Mouse (Mus musculus): Measurements from ENCODE around the gene Emb. TPM values are rescaled to one million over a fixed set of nuclear protein-coding genes. Genes with fewer than 3 reads are reported as not detected.
"Not testable (repeated sequence)": the region's sequence is repeated elsewhere in the genome, so short reads cannot be mapped to it uniquely, and the experiment has no call there.

The Emb gene
- 6.8 and 10.2 TPM in 2 replicates for polyA plus RNA-seq (2015; fragmentation: Nextera tagmentation; extraction: Ambion mirVana)

GRCm38 (mm10) chr13:117208236-117208635 is at the start of gene Emb:
TSS of gene Emb (plus strand) at chr13:117208536.
- Histone ChIP-seq H3K27ac (replicated peaks) (no peak within 1 kb of the TSS), H3K4me3 (no peak within 1 kb of the TSS), H3K9ac (replicated peaks) (no peak within 1 kb of the TSS), H3K36me3 (no peaks in the 10 kb centered on the region), H3K27me3 (no peaks in the 10 kb centered on the region), H3K4me1 (no peaks in the 10 kb centered on the region), H3K4me2 (replicated peaks) (no peak within 1 kb of the TSS), H3K9me3 (no peaks in the 10 kb centered on the region)
- no peak for ATAC-seq (replicated peaks)
- WGBS, result 89% methylated on average over 6 of the region's 6 CpGs

GRCm38 (mm10) chr13:117163906-117164305 is 44.4 kb upstream of the Emb start:
- Histone ChIP-seq H3K36me3 (no peaks in the 10 kb centered on the region), H3K4me2 (replicated peaks) (no peak overlapping the region), H3K9ac (replicated peaks) (no peak overlapping the region), H3K4me1 (no peaks in the 10 kb centered on the region), H3K27ac (replicated peaks) (no peak overlapping the region), H3K4me3 (no peak overlapping the region), H3K9me3 (no peaks in the 10 kb centered on the region), H3K27me3 (no peaks in the 10 kb centered on the region)
- no peak for ATAC-seq (replicated peaks)
- WGBS, result 93% methylated on average over 5 of the region's 5 CpGs

- Histone ChIP-seq H3K4me1 (no peaks in the 10 kb centered on the region), H3K4me2 (replicated peaks) (no peak overlapping the region), H3K36me3 (no peaks in the 10 kb centered on the region), H3K27ac (replicated peaks) (no peak overlapping the region), H3K9ac (replicated peaks) (no peak overlapping the region), H3K4me3 (no peak overlapping the region), H3K27me3 (no peaks in the 10 kb centered on the region), H3K9me3 (no peaks in the 10 kb centered on the region)
- 93% methylated on average over 8 of the region's 8 CpGs for WGBS
- ATAC-seq (replicated peaks), result no peak
Observed at GRCm38 (mm10) chr13:117165071-117165470, 43.3 kb upstream of the Emb start.

GRCm38 (mm10) chr13:117180912-117181311 is 27.4 kb upstream of the Emb start:
- not testable (repeated sequence) for H3K4me1 ChIP-seq; H3K9me3 ChIP-seq; H3K4me3 ChIP-seq; H3K36me3 ChIP-seq; ATAC-seq (replicated peaks); H3K9ac ChIP-seq (replicated peaks); H3K27ac ChIP-seq (replicated peaks); H3K27me3 ChIP-seq; H3K4me2 ChIP-seq (replicated peaks)
- WGBS, result 34% methylated on average over 3 of the region's 3 CpGs

- H3K4me1 ChIP-seq, result no peaks in the 10 kb centered on the region
- H3K4me3 ChIP-seq, result no peak overlapping the region
- WGBS, result 86% methylated on average over 6 of the region's 6 CpGs
- no peak overlapping the region for H3K4me2 ChIP-seq (replicated peaks)
- no peaks in the 10 kb centered on the region for H3K27me3 ChIP-seq
- no peaks in the 10 kb centered on the region for H3K36me3 ChIP-seq
- ATAC-seq (replicated peaks), result no peak
- H3K9ac ChIP-seq (replicated peaks), result no peak overlapping the region
- no peak overlapping the region for H3K27ac ChIP-seq (replicated peaks)
- no peaks in the 10 kb centered on the region for H3K9me3 ChIP-seq
Observed at GRCm38 (mm10) chr13:117183288-117183687, 25.0 kb upstream of the Emb start.

GRCm38 (mm10) chr13:117185329-117185728 is 23.0 kb upstream of the Emb start:
- H3K27me3 ChIP-seq, result no peaks in the 10 kb centered on the region
- ATAC-seq (replicated peaks), result no peak
- WGBS, result 85% methylated on average over 6 of the region's 6 CpGs

GRCm38 (mm10) chr13:117192161-117192560 is 16.2 kb upstream of the Emb start:
- ATAC-seq (replicated peaks), result no peak
- Histone ChIP-seq H3K27me3 (no peaks in the 10 kb centered on the region), H3K36me3 (no peaks in the 10 kb centered on the region), H3K4me2 (replicated peaks) (no peak overlapping the region), H3K27ac (replicated peaks) (no peak overlapping the region), H3K4me3 (no peak overlapping the region), H3K9me3 (no peaks in the 10 kb centered on the region), H3K4me1 (no peaks in the 10 kb centered on the region), H3K9ac (replicated peaks) (no peak overlapping the region)
- WGBS, result 89% methylated on average over 5 of the region's 5 CpGs

More at GRCm38 (mm10) chr13:117185329-117185728, 23.0 kb upstream of the Emb start:
- no peak overlapping the region for H3K4me3 ChIP-seq
- H3K9ac ChIP-seq (replicated peaks), result no peak overlapping the region
- no peak overlapping the region for H3K4me2 ChIP-seq (replicated peaks)
- no peak overlapping the region for H3K27ac ChIP-seq (replicated peaks)
- no peaks in the 10 kb centered on the region for H3K9me3 ChIP-seq
- H3K4me1 ChIP-seq, result no peaks in the 10 kb centered on the region
- no peaks in the 10 kb centered on the region for H3K36me3 ChIP-seq

GRCm38 (mm10) chr13:117193422-117193983 is 14.8 kb upstream of the Emb start:
- WGBS, result 78% methylated on average over 7 of the region's 7 CpGs
- ATAC-seq (replicated peaks), result no peak
- H3K36me3 ChIP-seq, result no peaks in the 10 kb centered on the region
- H3K4me3 ChIP-seq, result no peak overlapping the region
- H3K9ac ChIP-seq (replicated peaks), result no peak overlapping the region
- no peaks in the 10 kb centered on the region for H3K9me3 ChIP-seq
- H3K4me2 ChIP-seq (replicated peaks), result no peak overlapping the region
- no peaks in the 10 kb centered on the region for H3K4me1 ChIP-seq
- H3K27me3 ChIP-seq, result no peaks in the 10 kb centered on the region
- H3K27ac ChIP-seq (replicated peaks), result no peak overlapping the region

GRCm38 (mm10) chr13:117195569-117196495 is 12.5 kb upstream of the Emb start:
- no peaks in the 10 kb centered on the region for H3K36me3 ChIP-seq
- WGBS, result 91% methylated on average over 13 of the region's 13 CpGs
- H3K4me2 ChIP-seq (replicated peaks), result no peak overlapping the region
- no peak for ATAC-seq (replicated peaks)
- no peaks in the 10 kb centered on the region for H3K27me3 ChIP-seq
- H3K27ac ChIP-seq (replicated peaks), result no peak overlapping the region
- H3K4me1 ChIP-seq, result no peaks in the 10 kb centered on the region
- H3K9ac ChIP-seq (replicated peaks), result no peak overlapping the region
- H3K9me3 ChIP-seq, result no peaks in the 10 kb centered on the region
- H3K4me3 ChIP-seq, result no peak overlapping the region

- Histone ChIP-seq H3K9ac (replicated peaks) (no peak overlapping the region), H3K27ac (replicated peaks) (no peak overlapping the region), H3K9me3 (no peaks in the 10 kb centered on the region), H3K4me3 (no peak overlapping the region), H3K4me2 (replicated peaks) (no peak overlapping the region), H3K36me3 (no peaks in the 10 kb centered on the region), H3K27me3 (no peaks in the 10 kb centered on the region), H3K4me1 (no peaks in the 10 kb centered on the region)
- no peak for ATAC-seq (replicated peaks)
- 97% methylated on average over 2 of the region's 2 CpGs for WGBS
Observed at GRCm38 (mm10) chr13:117197666-117198065, 10.7 kb upstream of the Emb start.

- Histone ChIP-seq H3K9ac (replicated peaks) (no peak overlapping the region), H3K36me3 (no peaks in the 10 kb centered on the region), H3K4me3 (no peak overlapping the region), H3K27me3 (no peaks in the 10 kb centered on the region), H3K9me3 (no peaks in the 10 kb centered on the region), H3K4me2 (replicated peaks) (no peak overlapping the region), H3K27ac (replicated peaks) (no peak overlapping the region), H3K4me1 (no peaks in the 10 kb centered on the region)
- ATAC-seq (replicated peaks), result no peak
- whole genome bisulfite sequencing, result 94% methylated on average over 7 of the region's 7 CpGs
Observed at GRCm38 (mm10) chr13:117198402-117199083, 9.8 kb upstream of the Emb start.
